In genomic region chr14:60765025-60765424, GRCm38 (mm10) we compare ENCODE assay signal across 11 mouse cellular contexts. TPM values are rescaled to one million over a fixed set of nuclear protein-coding genes. Genes with fewer than 3 reads are reported as not detected.
DNase-seq lines count a peak whose midpoint lies in the region; ATAC-seq and TF ChIP-seq lines count a peak whose summit lies in the region.
"Had no signal": no experiment of that assay in that cellular context is flagged by ENCODE, and none has a peak within 500 bp of the region (broad histone marks: within the 10 kb centered on the region; RNA-seq: fewer than 3 reads in every experiment).

No protein-coding gene starts in this region.

- H3K4me2 ChIP-seq in lung, embryonic 16.5 days (ENCODE audit: low read depth, low read length), result no peak overlapping the region
- H3K4me2 ChIP-seq: limb, embryonic 13.5 days had no signal

- H3K4me1 ChIP-seq in heart, adult 2 months (ENCODE audit: control insufficient read depth, insufficient read depth, low read length), result peaks cover 29% of the 10 kb centered on the region
- peaks cover 3% of the 10 kb centered on the region for H3K4me1 ChIP-seq in lung, embryonic 16.5 days (replicated peaks; ENCODE audit: control insufficient read depth, insufficient read depth, low read length)

- H3K4me3 ChIP-seq in heart, adult 2 months, result no peak overlapping the region
- no peak overlapping the region for H3K4me3 ChIP-seq in lung, embryonic 16.5 days (ENCODE audit: low read length)
- H3K4me3 ChIP-seq: limb, embryonic 13.5 days had no signal

- H3K9me3 ChIP-seq in lung, embryonic 16.5 days (ENCODE audit: control insufficient read depth, low read length), result no peaks in the 10 kb centered on the region
- H3K9me3 ChIP-seq: limb, embryonic 13.5 days had no signal

- no peaks in the 10 kb centered on the region for H3K27me3 ChIP-seq in heart, adult 2 months (ENCODE audit: control insufficient read depth, insufficient read depth, low read length)
- no peaks in the 10 kb centered on the region for H3K27me3 ChIP-seq in lung, embryonic 16.5 days (ENCODE audit: control insufficient read depth, insufficient read depth, low read depth, low read length)
- H3K27me3 ChIP-seq: limb, embryonic 13.5 days had no signal

- peak; percentile 54 to 66 for DNase-seq in heart, adult 2 months
- DNase-seq in heart, postnatal 4 days, result no peak
- peak; percentile 55 for DNase-seq in R1 (ENCODE audit: low read depth, low spot score)
- peak; percentile 39 to 42 for DNase-seq in heart, postnatal 10 days
- DNase-seq in urinary bladder, postnatal 14 days (ENCODE audit: low spot score), result no peak
- DNase-seq in cerebellum, postnatal 10 days, result no peak
- no peak for DNase-seq in adrenal gland, adult 8-10 months
- DNase-seq: cerebellum, postnatal 14 days had no signal

- no peaks in the 10 kb centered on the region for H3K79me2 ChIP-seq in heart, adult 2 months (replicated peaks; ENCODE audit: control insufficient read depth, insufficient read depth, low read length)

- peak overlapping the region; percentile 89 for H3K27ac ChIP-seq in heart, adult 2 months
- no peak overlapping the region for H3K27ac ChIP-seq in lung, embryonic 16.5 days (ENCODE audit: low read length)
- H3K27ac ChIP-seq: limb, embryonic 13.5 days had no signal

- H3K9ac ChIP-seq in heart, adult 2 months (ENCODE audit: low read depth, low read length), result 0 out of 2 replicates have a peak overlapping the region, but pooled peaks have one; percentile 24
- H3K9ac ChIP-seq in lung, embryonic 16.5 days (ENCODE audit: low read length), result no peak overlapping the region
- H3K9ac ChIP-seq: limb, embryonic 13.5 days had no signal

- 40% methylated on average over 2 of the region's 2 CpGs for WGBS in heart, adult 2 months
- WGBS in lung, embryonic 16.5 days, result 53% methylated on average over 2 of the region's 2 CpGs

- TF ChIP-seq EP300 in heart, adult 2 months (IDR thresholded peaks at IDR 0.05; ENCODE audit: insufficient read depth, low read depth, low read length), result no peak

- TF ChIP-seq POLR2A in heart, adult 2 months (IDR thresholded peaks at IDR 0.05; ENCODE audit: insufficient read depth, low read depth, low read length), result peak; percentile 76

- no peak for TF ChIP-seq CTCF in heart, adult 2 months (IDR thresholded peaks at IDR 0.05)

- peaks cover 10% of the 10 kb centered on the region; the same call in 1 of the 2 replicates for H3K36me3 ChIP-seq in heart, adult 2 months (ENCODE audit: control insufficient read depth, insufficient read depth, low read length)
- peaks cover 11% of the 10 kb centered on the region; the same call in 1 of the 2 replicates for H3K36me3 ChIP-seq in lung, embryonic 16.5 days (ENCODE audit: control insufficient read depth, insufficient read depth, low read length)

- peak; percentile 34; the same call in 1 of the 2 replicates for ATAC-seq in lung, embryonic 16.5 days (ENCODE audit: low read depth)
- ATAC-seq: CD4-positive, CD25-positive, alpha-beta regulatory T cell, adult 4 months had no signal

- intact Hi-C loops in heart, adult 2 months (cut with DNase I), result loop anchor here (5.0 kb wide), 1 partner anchor 173 kb away; no protein-coding TSS in a partner anchor
- intact Hi-C loops in heart, postnatal 10 days (cut with DNase I), result loop anchor here (2.0 kb wide), 1 partner anchor 14 kb away; no protein-coding TSS in a partner anchor

RNA-seq across cellular contexts. Expression of gene C1qtnf9, which starts 2.9 kb away (rescaled TPM):
- total RNA-seq in heart, adult 2 months (2021), result 10 to 100 TPM; 44.0 to 45.5 TPM
- 27.8 and 59.4 TPM in 2 replicates for polyA plus RNA-seq in heart, adult 2 months (2012; rRNA removed)
- total RNA-seq in heart, postnatal 4 days (2021), result 10 to 100 TPM; 13.0 to 16.1 TPM
- 10 to 100 TPM; 36.4 to 38.2 TPM for total RNA-seq in heart, postnatal 10 days (2021)
- 1.1 and 1.4 TPM in 2 replicates for polyA plus RNA-seq in lung, embryonic 16.5 days (2015; fragmentation: Nextera tagmentation; extraction: Ambion mirVana)
- total RNA-seq in adrenal gland, adult 8-10 months (2022), result 1 to 10 TPM; 2.3 to 6.0 (median 2.7) TPM

RNA-seq across cellular contexts. Expression of gene Mipep, which starts 19.3 kb away (rescaled TPM):
- 10 to 100 TPM; 61.6 to 71.8 TPM for total RNA-seq in heart, adult 2 months (2021)
- 26.0 and 38.4 TPM in 2 replicates for polyA plus RNA-seq in heart, adult 2 months (2012; rRNA removed)
- total RNA-seq in heart, postnatal 4 days (2021), result 10 to 100 TPM; 48.0 to 50.8 TPM
- total RNA-seq in heart, postnatal 10 days (2021), result 10 to 100 TPM; 51.3 to 52.6 TPM
- 20.8 and 21.5 TPM in 2 replicates for polyA plus RNA-seq in lung, embryonic 16.5 days (2015; fragmentation: Nextera tagmentation; extraction: Ambion mirVana)
- total RNA-seq in adrenal gland, adult 8-10 months (2022), result 10 to 100 TPM; 38.3 to 40.6 (median 40.1) TPM

Comparison
In these comparisons a context has a peak if more than half of its experiments do, and no peak if none do; other contexts are left out.
1. DNase-seq: peak in heart, adult 2 months (2 of 2), R1 (single experiment) and heart, postnatal 10 days (2 of 2); none in heart, postnatal 4 days (single experiment), urinary bladder, postnatal 14 days (single experiment), cerebellum, postnatal 10 days (0 of 2) and adrenal gland, adult 8-10 months (single experiment).